Mouse (Mus musculus) bone marrow, adult 2 months (tissue): Measurements from ENCODE around the gene Ppm1l. TPM values are rescaled to one million over a fixed set of nuclear protein-coding genes. Genes with fewer than 3 reads are reported as not detected.

ENCODE experiments used
- H3K27ac ChIP-seq: fragments of 200-500 bp; 2 replicates; pipeline ENCODE4 v1.5.1; 2012; ENCODE audit warnings: low read depth, mild to moderate bottlenecking, control low read depth, inconsistent platforms, low read length; ENCODE audit not compliant: control insufficient read depth, poor library complexity, insufficient read depth
- H3K4me1 ChIP-seq: fragments of 200-500 bp; 2 replicates; pipeline ENCODE4 v1.6.1; 2011; ENCODE audit warnings: low read length; ENCODE audit not compliant: control insufficient read depth, insufficient read depth
- H3K4me3 ChIP-seq: fragments of 200-500 bp; replicated peaks from 2 replicates; pipeline ENCODE3; 2011; ENCODE audit warnings: mild to moderate bottlenecking, low read depth, low read length, control low read depth; ENCODE audit not compliant: control insufficient read depth
- CTCF ChIP-seq: fragments of 200-500 bp; IDR thresholded peaks from 2 replicates; pipeline ENCODE4 v1.5.1; 2011; ENCODE audit warnings: low read length, control low read depth; ENCODE audit not compliant: control insufficient read depth, insufficient read depth
- POLR2A ChIP-seq: fragments of 200-500 bp; IDR thresholded peaks from 2 replicates; pipeline ENCODE4 v1.6.1; 2011; ENCODE audit warnings: low read depth, mild to moderate bottlenecking, control low read depth, low read length, borderline replicate concordance; ENCODE audit not compliant: control insufficient read depth
- WGBS: fragments of 180-500 bp; shearing (Covaris S2); methylation state at CpG from one replicate; pipeline ENCODE4 v1.1.7; 2018; 5-methylcytosine and 5-hydroxymethylcytosine counted together
- polyA plus RNA-seq: library from polyadenylated mRNA; stranded (reverse); fragments of >200 nt; gene quantifications from 2 replicates; pipeline ENCODE4 v1.2.4, GENCODE M21; 2011; ENCODE audit warnings: low replicate concordance; ENCODE audit not compliant: missing spikeins, insufficient read depth, insufficient read length

Gene Ppm1l
- polyA plus RNA-seq, 1 experiment, result 3.4 TPM

- H3K4me3 ChIP-seq, result no peak overlapping the region
- WGBS, result 73% methylated on average over 8 of the region's 8 CpGs
- H3K4me1 ChIP-seq, result no peaks in the 10 kb centered on the region
- TF ChIP-seq POLR2A (no peak), CTCF (no peak)
- H3K27ac ChIP-seq, result no peak overlapping the region
Observed at GRCm38 (mm10) chr3:69342247-69342921, 25.7 kb downstream of the Ppm1l start.

DNA sequence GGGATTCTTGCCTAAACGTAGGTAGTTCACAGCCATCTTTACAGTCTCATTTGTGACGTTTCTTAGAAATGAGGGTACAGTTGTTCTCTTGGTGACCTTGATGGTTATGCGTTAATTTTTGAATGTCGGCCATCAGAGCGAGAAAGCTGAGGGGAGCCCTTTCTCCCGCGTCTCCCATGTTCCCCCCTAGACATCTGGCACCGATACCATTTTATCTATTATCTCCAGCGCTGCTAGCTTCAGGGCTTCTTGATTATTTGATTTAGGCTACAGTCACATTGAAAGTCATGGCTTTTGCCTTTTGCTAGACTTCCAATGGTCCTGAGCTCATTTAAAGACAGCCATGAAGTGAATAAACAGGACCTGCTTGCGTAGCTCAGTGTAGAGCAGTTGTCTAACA lies 26.5 kb downstream of the Ppm1l start:
- H3K27ac ChIP-seq, result no peak overlapping the region
- 73% methylated on average over 10 of the region's 10 CpGs for WGBS
- TF ChIP-seq CTCF (no peak), POLR2A (no peak)
- H3K4me3 ChIP-seq, result no peak overlapping the region
- H3K4me1 ChIP-seq, result no peaks in the 10 kb centered on the region

DNA sequence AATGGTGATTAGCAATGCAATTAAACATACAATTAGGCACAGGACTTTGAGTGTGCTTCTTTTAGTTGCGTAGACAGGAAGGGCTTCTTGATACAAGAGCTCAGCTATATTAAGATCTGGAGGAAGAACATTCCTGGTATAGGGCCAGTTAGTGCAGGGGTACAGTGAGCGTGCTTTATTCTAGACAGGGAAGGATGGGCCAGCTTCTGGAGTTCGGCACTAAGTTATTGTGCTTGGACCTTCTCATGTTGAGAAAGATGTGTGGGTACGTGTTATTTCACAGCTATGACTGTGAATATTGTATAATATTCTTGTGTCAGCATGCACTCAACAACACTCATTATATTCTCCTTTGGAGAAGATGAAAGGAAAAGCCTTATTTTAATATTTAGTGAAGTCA lies 29.9 kb downstream of the Ppm1l start:
- no peak for TF ChIP-seq POLR2A
- 87% methylated on average over 4 of the region's 4 CpGs for WGBS
- no peak overlapping the region for H3K27ac ChIP-seq
- H3K4me3 ChIP-seq, result no peak overlapping the region
- no peaks in the 10 kb centered on the region for H3K4me1 ChIP-seq

GRCm38 (mm10) chr3:69348197-69348920 lies 31.7 kb downstream of the Ppm1l start:
- 72% methylated on average over 11 of the region's 11 CpGs for WGBS
- no peaks in the 10 kb centered on the region for H3K4me1 ChIP-seq
- TF ChIP-seq CTCF, result no peak
- no peak for TF ChIP-seq POLR2A
- H3K4me3 ChIP-seq, result no peak overlapping the region
- H3K27ac ChIP-seq, result no peak overlapping the region

GRCm38 (mm10) chr3:69348921-69349237 lies 32.2 kb downstream of the Ppm1l start:
- no peaks in the 10 kb centered on the region for H3K4me1 ChIP-seq
- no peak overlapping the region for H3K27ac ChIP-seq
- H3K4me3 ChIP-seq, result no peak overlapping the region
- TF ChIP-seq POLR2A, result no peak
- no peak for TF ChIP-seq CTCF
- WGBS, result 69% methylated on average over 4 of the region's 4 CpGs

- WGBS, result 73% methylated on average over 6 of the region's 6 CpGs
- no peak overlapping the region for H3K27ac ChIP-seq
- no peak for TF ChIP-seq POLR2A
- TF ChIP-seq CTCF, result no peak
Observed at GRCm38 (mm10) chr3:69349973-69350372, 33.3 kb downstream of the Ppm1l start.

GRCm38 (mm10) chr3:69352194-69352593 lies 35.5 kb downstream of the Ppm1l start:
- Histone ChIP-seq H3K4me1 (no peaks in the 10 kb centered on the region), H3K27ac (no peak overlapping the region), H3K4me3 (no peak overlapping the region)
- WGBS, result 56% methylated on average over 1 of the region's 1 CpGs
- TF ChIP-seq POLR2A (no peak), CTCF (no peak)

More at GRCm38 (mm10) chr3:69349973-69350372, 33.3 kb downstream of the Ppm1l start:
- no peak overlapping the region for H3K4me3 ChIP-seq
- H3K4me1 ChIP-seq, result no peaks in the 10 kb centered on the region

DNA sequence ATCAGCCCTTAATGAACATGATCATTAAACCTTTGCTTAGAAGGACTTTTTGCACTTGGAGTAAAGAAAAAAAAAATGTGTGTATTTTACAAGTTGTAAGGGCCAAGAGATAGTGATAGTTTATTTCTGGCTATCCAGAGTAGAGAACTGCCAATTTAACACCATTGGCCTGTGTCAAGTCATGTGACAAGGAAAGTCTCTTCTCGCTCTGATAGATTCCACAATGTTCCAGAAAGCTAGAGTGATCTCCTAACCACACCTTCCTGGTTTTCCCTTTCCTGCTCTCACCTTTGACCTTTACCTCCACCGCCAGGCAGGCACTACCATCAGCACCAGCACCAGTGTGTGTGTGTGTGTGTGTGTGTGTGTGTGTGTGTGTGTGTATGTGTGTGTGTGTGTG lies 38.0 kb downstream of the Ppm1l start:
- TF ChIP-seq CTCF (no peak), POLR2A (no peak)
- WGBS, result 70% methylated on average over 2 of the region's 2 CpGs
- no peaks in the 10 kb centered on the region for H3K4me1 ChIP-seq
- H3K4me3 ChIP-seq, result no peak overlapping the region
- H3K27ac ChIP-seq, result no peak overlapping the region

DNA sequence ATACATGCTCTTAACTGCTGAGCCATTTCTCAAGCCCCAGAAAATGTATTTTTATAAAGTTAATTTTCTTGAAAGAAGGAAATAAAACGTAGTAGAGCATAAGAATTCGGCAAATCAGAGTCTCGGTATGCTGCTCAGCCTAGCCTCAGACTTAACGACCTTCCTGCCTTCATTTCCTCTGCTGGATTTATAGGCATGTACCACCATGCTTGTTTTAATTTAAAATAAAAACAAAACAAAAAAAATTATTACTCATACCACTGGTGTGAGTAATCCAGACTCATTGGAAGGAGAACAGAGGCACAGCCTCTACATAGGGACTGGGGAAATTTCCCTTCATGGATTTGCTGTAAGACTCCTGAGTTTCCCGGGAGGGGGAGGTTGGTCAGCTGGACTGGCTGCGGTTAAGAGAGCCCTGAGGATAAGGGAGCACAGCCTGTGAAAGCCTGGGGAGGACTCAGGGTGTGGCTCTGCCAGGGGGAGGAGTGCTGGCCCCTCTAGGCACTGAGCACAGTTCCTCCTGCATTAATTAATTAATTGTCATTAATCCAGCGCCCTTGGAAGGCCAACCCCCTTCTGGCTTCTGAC lies 39.5 kb downstream of the Ppm1l start:
- TF ChIP-seq CTCF, result no peak
- Histone ChIP-seq H3K4me1 (no peaks in the 10 kb centered on the region), H3K4me3 (no peak overlapping the region), H3K27ac (no peak overlapping the region)
- WGBS, result 64% methylated on average over 7 of the region's 7 CpGs
